Mouse (Mus musculus): ENCODE measurements around the gene Mypn.

The Mypn gene

GRCm38 (mm10) chr10:63192736-63193135 lies 11.0 kb downstream of the Mypn start:
- no peak for DNase-seq

- DNase-seq, result no peak
Measured at GRCm38 (mm10) chr10:63192276-63192675, 11.5 kb downstream of the Mypn start.

GRCm38 (mm10) chr10:63184451-63184850 lies 19.3 kb downstream of the Mypn start:
- no peak for DNase-seq

GRCm38 (mm10) chr10:63182177-63182768 lies 21.5 kb downstream of the Mypn start:
- DNase-seq, result no peak

- DNase-seq, result no peak
Measured at GRCm38 (mm10) chr10:63181166-63181565, 22.6 kb downstream of the Mypn start.

- no peak for DNase-seq
Measured at GRCm38 (mm10) chr10:63179524-63179923, 24.2 kb downstream of the Mypn start.

GRCm38 (mm10) chr10:63178318-63178717 lies 25.4 kb downstream of the Mypn start:
- DNase-seq, result no peak

- DNase-seq, result no peak
Measured at GRCm38 (mm10) chr10:63177286-63178140, 26.2 kb downstream of the Mypn start.

- DNase-seq, result no peak
Measured at GRCm38 (mm10) chr10:63176471-63176931, 27.3 kb downstream of the Mypn start.

GRCm38 (mm10) chr10:63172089-63172488 lies 31.7 kb downstream of the Mypn start:
- no peak for DNase-seq

- DNase-seq, result no peak
Measured at GRCm38 (mm10) chr10:63169503-63169902, 34.2 kb downstream of the Mypn start.

GRCm38 (mm10) chr10:63168124-63168523 lies 35.6 kb downstream of the Mypn start:
- DNase-seq, result no peak

GRCm38 (mm10) chr10:63167241-63167995 lies 36.3 kb downstream of the Mypn start:
- DNase-seq, result no peak

- DNase-seq, result no peak
Measured at GRCm38 (mm10) chr10:63165752-63166412, 37.9 kb downstream of the Mypn start.

GRCm38 (mm10) chr10:63161240-63161639 lies 42.5 kb downstream of the Mypn start:
- no peak for DNase-seq

GRCm38 (mm10) chr10:63160671-63161070 lies 43.1 kb downstream of the Mypn start:
- no peak for DNase-seq

GRCm38 (mm10) chr10:63158191-63158590 lies 45.6 kb downstream of the Mypn start:
- no peak for DNase-seq

- DNase-seq, result no peak
Measured at GRCm38 (mm10) chr10:63157491-63157890, 46.3 kb downstream of the Mypn start.

- DNase-seq, result peak; percentile 12 to 44
Measured at GRCm38 (mm10) chr10:63156919-63157318, 46.8 kb downstream of the Mypn start.

GRCm38 (mm10) chr10:63156351-63156750 lies 47.4 kb downstream of the Mypn start:
- DNase-seq, result no peak

GRCm38 (mm10) chr10:63155668-63156350 lies 47.9 kb downstream of the Mypn start:
- DNase-seq, result no peak

- no peak for DNase-seq
Measured at GRCm38 (mm10) chr10:63154726-63155125, 49.0 kb downstream of the Mypn start.
